Mouse (Mus musculus) C2C12 (cell line): ENCODE data around the gene Map1b.

Source experiments
- CEBPB ChIP-seq: IDR thresholded peaks from one replicate; pipeline ENCODE4 v1.6.1; 2011; ENCODE audit warnings: low read depth, mild to moderate bottlenecking, control low read depth, moderate library complexity
- CTCF ChIP-seq: IDR thresholded peaks from one replicate; pipeline ENCODE4 v1.5.1; 2011; ENCODE audit not compliant: control insufficient read depth, insufficient read depth, insufficient read length
- MAX ChIP-seq: IDR thresholded peaks from one replicate; pipeline ENCODE4 v1.6.1; 2011; ENCODE audit warnings: mild to moderate bottlenecking, control low read depth
- MYOD1 ChIP-seq: IDR thresholded peaks from one replicate; pipeline ENCODE4 v1.6.1; 2011; ENCODE audit warnings: low read depth; ENCODE audit not compliant: control insufficient read depth, insufficient read length
- USF1 ChIP-seq: IDR thresholded peaks from one replicate; pipeline ENCODE4 v1.6.1; 2011; ENCODE audit warnings: low read depth, mild to moderate bottlenecking, control low read depth, moderate library complexity

- TF ChIP-seq CEBPB (no peak), CTCF (no peak), MAX (no peak), MYOD1 (no peak), USF1 (no peak)
These were observed 22.9 kb downstream of the Map1b start for GRCm38 (mm10) chr13:99493304-99493904.
